Mouse (Mus musculus): ENCODE results near the gene Polr1a. TPM values are rescaled to one million over a fixed set of nuclear protein-coding genes. Genes with fewer than 3 reads are reported as not detected.
"Not testable (repeated sequence)": the region's sequence is repeated elsewhere in the genome, so short reads cannot be mapped to it uniquely, and the experiment has no call there.

The Polr1a gene
- polyA plus RNA-seq, 1 experiment from 2014 or later, result 35.0 TPM

DNA sequence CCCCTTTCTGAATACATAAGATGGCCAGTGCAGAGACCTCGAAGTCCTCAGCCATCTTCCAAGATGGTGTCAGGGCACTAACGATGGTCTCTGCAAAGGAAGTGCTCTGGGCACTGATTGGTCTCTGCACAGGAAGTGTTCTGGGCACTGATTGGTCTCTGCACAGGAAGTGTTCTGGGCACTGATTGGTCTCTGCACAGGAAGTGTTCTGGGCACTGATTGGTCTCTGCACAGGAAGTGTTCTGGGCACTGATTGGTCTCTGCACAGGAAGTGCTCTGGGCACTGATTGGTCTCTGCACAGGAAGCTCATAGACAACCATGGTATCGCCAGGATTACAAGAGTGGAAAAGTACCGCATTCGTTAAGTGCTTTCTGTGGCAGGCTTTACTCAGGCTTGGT, 16.4 kb downstream of the Polr1a start:
- not testable (repeated sequence) for H3K27me3 ChIP-seq; H3K4me1 ChIP-seq; H3K4me3 ChIP-seq; H3K4me2 ChIP-seq; H3K27ac ChIP-seq; H3K9ac ChIP-seq; H3K9me3 ChIP-seq; ATAC-seq (ENCODE audit: insufficient number of reproducible peaks, insufficient read depth, low FRiP score, low TSS enrichment, low read depth)
- peaks cover 87% of the 10 kb centered on the region for H3K36me3 ChIP-seq
- 90% methylated on average over 5 of the region's 5 CpGs for WGBS

DNA sequence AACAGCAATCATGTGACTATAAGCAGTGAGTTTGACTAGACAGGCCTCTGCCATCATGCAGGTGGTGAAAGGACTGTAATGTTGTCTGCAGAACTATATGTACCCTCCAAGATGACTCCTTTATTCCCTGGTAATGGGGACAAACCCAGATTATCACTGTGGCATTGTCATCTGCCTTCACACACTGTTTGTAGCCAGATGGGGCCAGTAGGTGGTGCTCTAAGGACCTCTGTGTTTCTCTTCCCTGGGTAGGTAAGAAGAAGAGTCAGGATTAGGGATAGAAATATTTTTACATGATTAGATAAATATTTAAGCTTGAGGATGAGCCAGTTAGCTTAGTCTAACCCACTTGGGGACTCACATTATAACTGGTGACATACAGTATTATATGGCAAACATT, 19.1 kb downstream of the Polr1a start:
- Histone ChIP-seq H3K36me3 (peaks cover 89% of the 10 kb centered on the region), H3K9me3 (no peaks in the 10 kb centered on the region), H3K4me3 (no peak overlapping the region), H3K27me3 (no peaks in the 10 kb centered on the region), H3K4me2 (no peak overlapping the region), H3K4me1 (no peaks in the 10 kb centered on the region), H3K9ac (no peak overlapping the region), H3K27ac (no peak overlapping the region)
- no peak for ATAC-seq (ENCODE audit: insufficient number of reproducible peaks, insufficient read depth, low FRiP score, low TSS enrichment, low read depth)

DNA sequence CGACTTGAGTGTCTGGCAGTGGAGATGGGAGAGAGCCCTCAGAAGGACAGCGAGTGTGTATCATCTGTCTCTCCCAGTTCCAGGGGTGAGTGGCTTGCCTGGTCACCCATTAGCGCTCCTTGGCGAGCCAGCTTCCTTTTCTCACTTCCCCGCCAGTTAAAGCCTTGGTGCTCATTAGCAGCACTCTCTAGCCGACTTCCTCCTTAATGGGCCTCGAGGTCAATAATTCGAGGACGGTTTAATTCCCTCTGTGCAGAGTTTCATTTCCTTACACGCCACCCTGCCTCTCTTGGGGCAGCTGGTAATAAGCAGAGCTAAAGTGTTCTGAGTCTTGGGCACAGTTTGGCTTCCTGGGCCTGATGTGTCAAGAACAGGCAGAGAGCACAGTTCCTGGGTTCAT, 21.2 kb downstream of the Polr1a start:
- Histone ChIP-seq H3K36me3 (peaks cover 85% of the 10 kb centered on the region), H3K9ac (no peak overlapping the region), H3K9me3 (no peaks in the 10 kb centered on the region), H3K4me3 (no peak overlapping the region), H3K4me2 (no peak overlapping the region), H3K4me1 (peaks cover 7% of the 10 kb centered on the region), H3K27me3 (no peaks in the 10 kb centered on the region), H3K27ac (no peak overlapping the region)
- WGBS, result 89% methylated on average over 10 of the region's 10 CpGs
- ATAC-seq (ENCODE audit: insufficient number of reproducible peaks, insufficient read depth, low FRiP score, low TSS enrichment, low read depth), result no peak

DNA sequence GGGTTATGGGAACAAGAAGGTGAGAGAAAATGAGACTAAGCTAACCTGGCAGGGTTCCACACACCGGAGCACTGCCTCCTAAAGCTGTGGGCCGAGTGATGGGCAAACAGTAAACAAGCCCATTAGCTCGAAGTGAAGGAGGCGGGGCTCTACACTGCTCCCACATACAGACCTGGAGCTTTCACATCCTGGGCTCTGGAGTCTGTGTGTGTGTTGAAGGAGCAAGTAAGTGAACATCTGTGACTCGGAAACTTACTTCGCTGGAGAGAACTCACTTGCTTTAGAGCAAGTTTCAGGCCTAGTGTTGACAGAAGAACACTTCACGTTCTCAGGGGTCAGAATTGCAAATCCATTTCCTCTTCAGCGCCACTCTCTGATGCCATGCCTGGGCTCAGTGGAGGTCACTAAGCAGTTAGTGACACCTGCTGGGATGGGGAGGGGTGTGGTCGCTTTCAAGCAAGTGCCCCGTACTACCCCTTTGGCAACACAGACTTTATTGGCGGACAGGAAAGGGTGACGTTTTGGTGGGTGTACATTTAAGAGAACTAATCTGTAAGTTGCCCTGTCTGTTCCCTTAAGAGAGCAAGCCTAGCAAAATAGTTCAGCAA, 22.1 kb downstream of the Polr1a start:
- no peaks in the 10 kb centered on the region for H3K9me3 ChIP-seq
- H3K4me2 ChIP-seq, result no peak overlapping the region
- no peak for ATAC-seq (ENCODE audit: insufficient number of reproducible peaks, insufficient read depth, low FRiP score, low TSS enrichment, low read depth)
- H3K9ac ChIP-seq, result no peak overlapping the region
- no peak overlapping the region for H3K27ac ChIP-seq
- WGBS, result 91% methylated on average over 12 of the region's 12 CpGs
- H3K27me3 ChIP-seq, result no peaks in the 10 kb centered on the region
- peaks cover 9% of the 10 kb centered on the region for H3K4me1 ChIP-seq
- H3K4me3 ChIP-seq, result no peak overlapping the region
- H3K36me3 ChIP-seq, result peaks cover 82% of the 10 kb centered on the region

DNA sequence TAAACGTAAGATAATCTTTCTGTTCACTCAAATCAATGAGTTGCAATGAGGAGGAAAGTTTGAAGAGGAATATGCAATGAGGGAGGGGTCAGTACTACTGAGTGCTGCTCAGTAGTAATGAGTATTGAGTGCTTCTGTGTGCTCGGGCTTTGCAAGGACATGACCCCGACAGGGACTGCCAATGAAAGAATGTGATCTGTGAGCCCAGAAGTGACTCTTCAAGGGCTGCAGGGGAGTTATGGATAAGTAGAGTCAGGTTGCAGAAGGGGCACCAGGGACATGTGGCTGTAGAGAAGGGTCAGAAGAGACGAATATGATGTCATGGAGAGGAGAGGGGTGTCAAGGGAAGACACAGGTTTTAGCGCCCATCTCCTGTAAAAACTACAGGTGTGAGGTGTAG, 23.5 kb downstream of the Polr1a start:
- Histone ChIP-seq H3K9ac (no peak overlapping the region), H3K27ac (no peak overlapping the region), H3K4me3 (no peak overlapping the region), H3K4me2 (no peak overlapping the region), H3K27me3 (no peaks in the 10 kb centered on the region), H3K36me3 (peaks cover 83% of the 10 kb centered on the region), H3K9me3 (no peaks in the 10 kb centered on the region), H3K4me1 (peaks cover 10% of the 10 kb centered on the region)
- 73% methylated on average over 5 of the region's 5 CpGs for WGBS
- ATAC-seq (ENCODE audit: insufficient number of reproducible peaks, insufficient read depth, low FRiP score, low TSS enrichment, low read depth), result no peak

DNA sequence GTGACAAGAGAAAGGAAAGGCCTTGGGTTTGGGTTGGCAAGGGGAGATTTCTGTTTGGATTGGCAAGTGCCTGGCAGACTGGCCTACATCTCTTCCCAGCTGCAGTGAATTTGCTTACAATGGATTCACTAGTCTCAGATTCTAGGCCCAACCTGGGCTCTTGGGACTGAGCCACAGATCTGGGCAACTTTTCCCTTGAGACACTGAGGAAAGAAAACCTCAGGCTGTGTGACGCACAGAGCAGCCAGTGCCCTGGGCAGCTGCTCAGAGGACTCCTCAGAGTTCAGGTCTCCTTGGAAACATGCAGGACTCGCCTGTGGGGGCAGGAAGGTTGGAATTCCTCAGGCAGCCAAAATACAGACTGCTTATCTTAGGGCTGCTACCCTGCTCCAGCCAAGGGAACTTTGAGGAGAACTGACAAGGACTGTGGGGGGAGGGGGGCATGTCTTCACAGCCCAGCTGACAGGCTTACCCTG, 25.3 kb downstream of the Polr1a start:
- H3K4me3 ChIP-seq, result no peak overlapping the region
- WGBS, result 46% methylated on average over 2 of the region's 2 CpGs

DNA sequence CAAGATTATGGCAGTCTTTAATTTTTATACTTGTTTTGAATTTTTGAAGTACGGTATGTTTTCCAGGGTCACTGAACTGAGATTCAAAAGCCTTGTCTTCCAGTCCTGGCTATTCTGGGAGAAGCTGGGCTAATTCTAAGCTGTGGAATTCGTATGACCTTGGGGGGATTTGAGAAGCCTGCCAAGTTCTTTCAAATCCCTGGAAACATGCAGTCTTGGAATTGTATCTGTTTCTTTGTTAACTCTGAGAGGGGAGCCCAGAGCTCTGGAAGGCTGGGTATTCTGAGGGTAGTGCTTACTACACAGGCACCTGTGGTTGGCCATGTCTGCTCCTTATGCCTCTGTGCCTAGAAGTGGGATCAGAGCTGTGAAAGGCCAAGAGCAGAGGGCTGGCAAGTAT, 26.9 kb downstream of the Polr1a start:
- Histone ChIP-seq H3K36me3 (peaks cover 69% of the 10 kb centered on the region), H3K9ac (no peak overlapping the region), H3K4me3 (no peak overlapping the region), H3K4me1 (peaks cover 18% of the 10 kb centered on the region), H3K9me3 (no peaks in the 10 kb centered on the region), H3K27ac (no peak overlapping the region), H3K27me3 (no peaks in the 10 kb centered on the region), H3K4me2 (no peak overlapping the region)
- 62% methylated on average over 2 of the region's 2 CpGs for WGBS
- ATAC-seq (ENCODE audit: insufficient number of reproducible peaks, insufficient read depth, low FRiP score, low TSS enrichment, low read depth), result no peak

More for the DNA sequence above, 25.3 kb downstream of the Polr1a start:
- H3K9ac ChIP-seq, result 0 out of 2 replicates have a peak overlapping the region, but pooled peaks have one; percentile 7
- no peaks in the 10 kb centered on the region for H3K9me3 ChIP-seq
- H3K36me3 ChIP-seq, result peaks cover 86% of the 10 kb centered on the region
- no peak for ATAC-seq (ENCODE audit: insufficient number of reproducible peaks, insufficient read depth, low FRiP score, low TSS enrichment, low read depth)
- no peaks in the 10 kb centered on the region for H3K27me3 ChIP-seq
- H3K4me1 ChIP-seq, result peaks cover 10% of the 10 kb centered on the region
- H3K4me2 ChIP-seq, result no peak overlapping the region
- peak overlapping the region; percentile 28; the same call in 1 of the 2 replicates for H3K27ac ChIP-seq

DNA sequence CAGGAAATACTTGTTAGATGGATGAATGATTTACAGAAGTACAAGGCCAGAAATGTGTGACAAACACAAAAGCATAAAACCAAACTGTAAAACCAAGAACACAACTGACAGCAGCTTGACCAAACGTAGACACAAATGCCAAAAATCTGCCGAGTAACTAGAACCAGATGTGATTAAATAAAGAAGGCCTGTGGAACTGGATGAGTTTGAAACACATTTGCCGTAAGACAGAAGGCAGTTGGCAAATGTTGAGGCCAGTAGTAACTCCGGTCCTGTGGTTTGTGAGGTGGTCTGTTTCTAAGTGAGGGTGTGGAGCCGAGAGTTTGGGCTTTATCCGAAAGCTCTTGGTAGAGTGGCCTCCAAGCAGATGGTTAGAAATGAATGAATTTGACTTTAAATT, 32.1 kb downstream of the Polr1a start:
- Histone ChIP-seq H3K27me3 (no peaks in the 10 kb centered on the region), H3K27ac (0 out of 2 replicates have a peak overlapping the region, but pooled peaks have one; percentile 24), H3K9me3 (no peaks in the 10 kb centered on the region), H3K4me2 (no peak overlapping the region), H3K36me3 (peaks cover 51% of the 10 kb centered on the region), H3K4me3 (no peak overlapping the region), H3K9ac (no peak overlapping the region), H3K4me1 (peaks cover 14% of the 10 kb centered on the region)
- WGBS, result 31% methylated on average over 6 of the region's 6 CpGs
- no peak for ATAC-seq (ENCODE audit: insufficient number of reproducible peaks, insufficient read depth, low FRiP score, low TSS enrichment, low read depth)

DNA sequence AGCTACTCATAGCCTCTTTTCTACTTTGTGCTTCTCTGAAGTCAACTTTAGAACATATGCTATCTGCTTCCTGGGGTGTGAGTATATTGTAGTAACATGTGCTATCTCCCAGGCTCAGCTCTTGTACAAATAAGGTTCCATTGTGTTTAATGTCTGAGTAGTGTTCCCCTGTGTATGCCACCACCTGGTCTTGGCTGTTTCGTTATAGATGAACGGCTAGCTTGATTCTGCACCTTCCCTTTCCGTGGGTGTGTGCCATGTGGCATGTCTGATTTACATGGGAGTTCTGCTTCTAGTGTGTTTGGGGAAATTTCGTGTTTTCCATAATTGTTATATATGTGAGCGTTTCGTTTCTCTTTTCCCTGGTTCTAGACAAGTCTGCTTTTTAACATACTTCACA, 36.2 kb downstream of the Polr1a start:
- no peak overlapping the region for H3K4me2 ChIP-seq
- H3K4me1 ChIP-seq, result peaks cover 11% of the 10 kb centered on the region
- peaks cover 52% of the 10 kb centered on the region for H3K36me3 ChIP-seq
- no peaks in the 10 kb centered on the region for H3K9me3 ChIP-seq
- H3K4me3 ChIP-seq, result no peak overlapping the region
- WGBS, result 90% methylated on average over 6 of the region's 6 CpGs
- no peak overlapping the region for H3K27ac ChIP-seq
- no peaks in the 10 kb centered on the region for H3K27me3 ChIP-seq
- no peak overlapping the region for H3K9ac ChIP-seq
- ATAC-seq (ENCODE audit: insufficient number of reproducible peaks, insufficient read depth, low FRiP score, low TSS enrichment, low read depth), result no peak

DNA sequence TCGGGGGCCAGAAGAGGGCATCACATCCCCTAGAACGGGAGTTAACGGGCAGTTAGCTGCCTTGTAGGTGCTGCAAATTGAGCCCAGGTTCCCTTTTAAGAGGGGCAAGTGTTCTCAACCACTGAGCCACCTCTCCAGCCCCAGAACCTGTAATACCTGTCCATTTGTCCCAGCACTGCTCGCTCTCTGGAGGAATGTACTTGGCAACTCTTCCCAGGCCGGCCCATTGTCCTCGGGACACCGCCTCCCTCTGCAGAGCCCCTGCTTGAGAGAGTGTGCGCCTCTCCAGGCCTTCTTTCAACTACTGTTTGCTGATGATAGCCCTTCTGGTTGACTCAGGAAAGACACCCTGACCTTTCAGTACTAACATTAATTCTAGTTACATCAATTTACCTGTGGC, 37.3 kb downstream of the Polr1a start:
- WGBS, result 91% methylated on average over 8 of the region's 8 CpGs
- H3K36me3 ChIP-seq, result peaks cover 62% of the 10 kb centered on the region
- no peak overlapping the region for H3K27ac ChIP-seq
- H3K9me3 ChIP-seq, result no peaks in the 10 kb centered on the region
- H3K9ac ChIP-seq, result no peak overlapping the region
- 0 out of 2 replicates have a peak, but pooled peaks cover 2% of the 10 kb centered on the region for H3K4me1 ChIP-seq
- no peak overlapping the region for H3K4me3 ChIP-seq
- H3K4me2 ChIP-seq, result no peak overlapping the region
- H3K27me3 ChIP-seq, result no peaks in the 10 kb centered on the region
- ATAC-seq (ENCODE audit: insufficient number of reproducible peaks, insufficient read depth, low FRiP score, low TSS enrichment, low read depth), result no peak

DNA sequence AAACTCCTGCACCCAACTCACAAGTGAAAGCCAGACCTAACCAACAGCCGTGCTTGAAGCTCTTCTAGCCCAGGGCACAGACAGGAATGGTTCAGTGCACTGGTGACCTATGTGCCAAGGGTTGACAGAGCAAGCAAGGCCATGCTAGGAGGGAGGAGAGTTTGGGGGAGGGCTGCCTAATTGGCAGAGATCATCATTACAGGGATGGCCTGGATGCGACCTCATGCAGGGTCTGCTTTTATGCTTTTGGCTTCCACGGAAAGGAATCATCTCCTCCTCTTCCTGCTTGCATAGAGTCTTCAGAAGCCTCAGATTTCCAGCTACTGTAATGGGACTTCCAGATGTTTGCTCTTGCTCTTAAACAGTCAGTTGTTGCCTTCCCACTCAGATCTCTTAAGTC, 40.9 kb downstream of the Polr1a start:
- H3K27ac ChIP-seq, result no peak overlapping the region
- no peak overlapping the region for H3K4me2 ChIP-seq
- H3K9ac ChIP-seq, result no peak overlapping the region
- H3K4me1 ChIP-seq, result no peaks in the 10 kb centered on the region
- ATAC-seq (ENCODE audit: insufficient number of reproducible peaks, insufficient read depth, low FRiP score, low TSS enrichment, low read depth), result no peak
- H3K9me3 ChIP-seq, result no peaks in the 10 kb centered on the region
- 65% methylated on average over 3 of the region's 3 CpGs for WGBS
- peaks cover 78% of the 10 kb centered on the region for H3K36me3 ChIP-seq
- H3K27me3 ChIP-seq, result no peaks in the 10 kb centered on the region
- no peak overlapping the region for H3K4me3 ChIP-seq

DNA sequence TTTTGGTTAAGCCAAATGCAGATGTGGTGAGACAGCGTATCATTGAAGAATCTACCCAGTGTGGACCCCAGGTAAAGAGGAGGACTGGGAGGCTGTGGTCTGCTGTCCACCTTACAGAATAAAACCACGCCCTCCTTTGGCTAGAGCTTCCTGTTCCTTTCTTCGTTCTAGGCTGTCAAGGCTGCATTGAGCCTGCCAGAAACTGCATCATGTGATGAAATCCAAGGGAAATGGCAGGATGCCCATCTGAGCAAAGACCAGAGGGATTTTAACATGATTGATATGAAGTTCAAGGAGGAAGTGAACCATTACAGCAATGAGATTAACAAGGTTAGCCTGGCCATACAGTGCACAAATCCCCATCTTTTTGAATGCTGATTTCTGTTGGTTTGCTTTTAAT, 41.7 kb downstream of the Polr1a start:
- H3K9me3 ChIP-seq, result no peaks in the 10 kb centered on the region
- peaks cover 80% of the 10 kb centered on the region for H3K36me3 ChIP-seq
- no peaks in the 10 kb centered on the region for H3K27me3 ChIP-seq
- no peak overlapping the region for H3K4me3 ChIP-seq
- H3K4me2 ChIP-seq, result no peak overlapping the region
- 85% methylated on average over 3 of the region's 3 CpGs for WGBS
- ATAC-seq (ENCODE audit: insufficient number of reproducible peaks, insufficient read depth, low FRiP score, low TSS enrichment, low read depth), result no peak
- H3K4me1 ChIP-seq, result no peaks in the 10 kb centered on the region
- H3K9ac ChIP-seq, result no peak overlapping the region
- no peak overlapping the region for H3K27ac ChIP-seq
